Mouse (Mus musculus) CD8-positive naive resting alpha-beta T cell, adult 2 months (primary cell): ENCODE results near the gene Mpped2.

ENCODE experiments used
- DNase-seq, 2 experiments: peaks; one replicate each; pipeline ENCODE4 v3.0.0; 2022; ENCODE audit warnings: low read depth in 2 of 2, low spot score in 2 of 2

Gene Mpped2

DNA sequence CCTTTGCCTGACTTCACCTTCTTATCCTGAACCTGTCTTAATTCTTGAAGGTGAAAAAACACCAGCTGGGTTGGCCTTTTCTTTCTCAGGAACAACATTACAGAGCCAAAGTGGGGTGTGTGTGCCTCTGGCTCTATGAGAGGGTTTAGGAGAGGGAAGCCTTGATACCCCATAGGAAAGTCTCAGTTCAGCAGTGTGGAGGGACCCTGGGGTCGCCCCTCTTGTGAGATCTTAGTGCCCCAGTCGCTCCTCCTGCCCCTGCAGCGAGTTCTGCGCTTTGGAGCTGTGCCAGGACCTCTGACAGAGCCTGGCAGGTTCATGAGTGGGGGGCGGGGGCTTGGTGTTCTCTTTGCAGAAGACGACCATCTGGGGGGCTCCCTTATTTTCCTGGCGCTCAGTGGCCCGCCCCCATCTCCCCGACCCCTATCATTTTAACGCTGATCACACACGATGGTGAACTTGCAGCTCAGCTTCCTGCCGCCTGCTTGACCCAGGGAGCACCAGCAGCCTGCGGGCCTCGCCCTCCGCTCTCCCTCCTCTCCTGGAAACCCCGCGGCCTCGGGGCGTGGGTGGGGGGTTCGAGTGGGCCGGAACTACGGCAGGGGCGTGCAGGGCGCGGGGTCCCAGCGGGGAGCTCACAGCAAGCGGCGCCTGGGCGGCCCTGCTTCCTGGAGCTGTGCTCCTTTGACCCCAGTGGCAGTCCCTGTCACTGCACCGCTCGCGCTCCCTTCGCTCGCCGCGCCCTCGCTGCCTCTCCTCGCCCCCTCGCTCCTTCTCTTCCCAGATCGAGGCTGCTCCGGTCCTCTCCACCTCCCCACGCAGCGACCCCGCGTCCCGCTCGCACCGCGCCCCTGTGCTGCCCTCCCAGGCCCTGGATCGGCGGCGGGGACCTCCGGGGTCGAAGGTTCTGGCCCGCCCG, at the start of gene Mpped2:
Gene Mpped2 (plus strand): TSS at position 487 of the 919 bp plus-strand sequence.
- DNase-seq: no peak

DNA sequence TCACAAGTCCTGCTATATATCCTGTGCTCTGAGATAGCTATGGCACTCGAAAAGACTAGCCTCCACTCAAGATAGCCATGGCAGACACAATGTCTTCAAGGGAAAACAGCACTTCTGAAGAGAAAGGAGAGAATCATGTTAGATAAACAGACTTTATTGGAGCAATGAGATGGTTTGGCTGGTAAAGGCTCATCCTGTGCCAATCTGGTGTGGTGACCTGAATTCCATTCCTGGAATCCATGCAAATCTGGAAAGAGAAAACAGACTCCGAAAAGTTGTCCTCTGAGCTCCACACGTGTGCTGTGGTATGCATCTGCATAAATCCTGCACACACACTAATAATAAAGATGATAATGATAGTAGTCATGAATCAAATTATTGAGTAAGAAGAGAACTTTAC, 48.3 kb upstream of the Mpped2 start:
- DNase-seq: no peak

DNA sequence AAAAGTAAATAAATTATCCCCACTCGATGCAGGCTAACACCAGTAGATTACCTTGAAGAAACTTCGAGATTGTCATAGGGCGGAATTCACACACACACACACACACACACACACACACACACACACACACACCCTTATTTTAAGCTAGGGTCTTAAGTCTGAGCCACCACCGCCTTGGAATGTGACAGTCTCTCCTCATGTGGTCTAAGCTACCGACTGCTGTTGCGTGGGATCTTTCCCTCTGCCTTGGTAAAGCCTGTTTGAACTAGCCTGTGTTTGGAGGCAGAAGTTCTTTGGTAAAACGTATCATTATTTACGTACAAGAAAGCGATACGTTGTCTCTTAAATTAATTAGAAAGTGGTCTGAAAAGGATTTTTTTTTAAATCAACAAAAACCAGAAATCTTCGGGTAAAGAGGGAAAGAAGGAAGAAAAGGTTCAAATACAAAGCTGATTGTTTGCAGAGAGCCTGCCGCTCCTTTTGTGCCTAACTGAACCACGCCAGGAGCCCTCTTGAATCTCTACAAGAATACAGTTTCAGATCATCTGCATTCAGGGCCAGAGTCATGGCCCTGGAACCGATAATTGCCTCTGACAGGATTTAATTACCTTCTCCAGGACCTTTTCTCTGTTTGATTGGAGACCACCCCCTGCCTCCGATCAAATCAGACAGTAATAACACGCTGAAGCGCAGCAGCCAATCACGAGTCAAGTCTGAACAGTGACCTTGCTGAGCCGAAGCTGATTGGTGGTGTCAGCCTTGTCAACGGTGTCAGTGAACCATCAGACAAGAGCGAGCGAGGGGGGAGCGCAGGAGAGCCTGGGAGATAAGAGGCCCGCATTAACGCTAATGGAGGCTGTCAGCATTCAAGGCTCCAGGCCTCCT, 43.1 kb upstream of the Mpped2 start:
- no peak for DNase-seq

DNA sequence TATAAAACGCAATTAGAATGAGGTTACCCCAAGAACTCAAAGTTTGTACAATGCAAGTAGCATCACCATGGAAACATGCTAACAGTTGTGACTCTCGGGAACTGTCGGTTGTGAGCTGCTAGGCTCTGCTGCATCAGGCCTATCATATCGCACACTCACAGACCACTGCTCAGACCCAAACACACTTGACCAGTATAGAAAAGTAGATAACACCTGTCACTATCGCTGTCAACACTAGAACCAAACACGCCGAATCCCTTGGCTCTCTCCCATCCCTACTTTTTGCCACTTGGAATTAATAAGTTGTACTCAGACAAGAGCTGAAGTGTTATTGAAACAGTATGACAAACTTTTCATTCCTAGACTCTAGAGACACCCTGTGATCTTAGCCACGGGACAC, 40.9 kb upstream of the Mpped2 start:
- DNase-seq: no peak

DNA sequence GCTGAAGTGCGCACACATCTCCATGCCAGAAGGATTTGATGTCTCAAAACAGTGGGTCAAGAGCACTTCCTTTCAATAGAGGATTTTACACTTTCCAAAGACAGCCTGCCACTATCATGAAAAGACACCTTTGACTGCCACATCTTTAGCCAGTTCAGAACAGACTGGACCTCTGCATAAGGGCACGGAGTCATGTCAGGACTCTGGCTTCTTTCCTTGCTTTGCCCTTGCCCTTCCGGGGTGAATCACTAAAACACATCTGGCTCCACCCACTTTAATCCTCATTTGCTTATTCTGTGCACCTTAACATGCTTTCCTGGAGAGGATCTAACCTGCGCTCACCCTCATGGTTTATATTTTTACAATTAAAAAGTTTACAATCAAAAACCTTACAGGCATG, 40.3 kb upstream of the Mpped2 start:
- DNase-seq: no peak

DNA sequence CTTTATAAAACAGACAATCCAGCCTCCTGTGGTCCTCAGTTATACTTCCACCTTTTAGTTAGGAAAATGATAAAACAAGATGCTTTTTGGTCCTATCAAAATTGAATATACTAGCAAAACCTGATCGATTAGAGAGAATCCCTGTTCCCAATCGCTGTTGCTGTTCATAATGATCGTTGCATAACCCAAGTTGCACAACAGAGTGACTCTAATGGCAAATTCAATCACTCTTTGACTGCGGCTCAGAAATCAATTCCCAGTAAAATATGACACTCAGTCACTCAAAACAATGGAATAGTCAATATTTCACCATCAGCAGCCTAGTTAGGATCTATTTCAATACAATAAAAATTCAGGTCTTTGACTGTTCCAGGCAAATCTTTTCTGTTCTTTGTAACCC, 39.8 kb upstream of the Mpped2 start:
- no peak for DNase-seq

DNA sequence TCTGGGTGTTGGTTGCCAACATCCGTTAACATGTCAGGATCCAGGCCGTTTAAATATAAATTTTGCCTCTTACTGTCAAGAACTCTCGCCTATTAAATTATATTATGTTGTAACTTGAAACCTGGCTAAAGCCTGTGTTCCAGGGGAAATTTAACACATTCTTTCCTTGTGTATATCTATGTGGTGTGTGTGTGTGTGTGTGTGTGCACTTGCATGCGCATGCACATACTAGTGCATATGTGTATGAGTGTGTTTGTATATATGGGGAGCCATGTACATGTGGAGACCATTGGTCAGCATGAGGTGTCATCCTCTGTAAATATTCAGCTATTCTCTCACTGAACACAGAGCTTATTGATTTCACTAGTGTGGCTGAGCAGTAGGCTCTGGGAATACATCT, 37.8 kb upstream of the Mpped2 start:
- DNase-seq: no peak

DNA sequence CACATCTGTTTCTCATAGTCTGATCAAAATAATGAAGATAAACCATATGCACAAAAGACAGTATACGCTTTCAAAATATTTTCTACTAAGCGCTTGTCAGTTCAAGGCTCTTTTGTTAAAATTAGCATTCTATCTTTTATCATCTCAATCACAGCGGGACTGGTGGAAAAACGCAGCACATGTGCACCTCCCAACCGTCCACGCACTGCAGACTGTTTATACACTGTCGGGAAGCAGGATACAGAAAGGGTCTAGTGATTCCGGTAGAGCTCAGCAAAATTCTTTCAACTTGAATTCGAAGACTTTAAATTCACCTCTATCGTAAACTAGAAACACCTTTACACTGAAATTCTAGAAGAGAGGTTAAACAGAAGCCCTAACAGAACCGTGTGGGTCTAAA, 27.8 kb upstream of the Mpped2 start:
- DNase-seq: no peak

DNA sequence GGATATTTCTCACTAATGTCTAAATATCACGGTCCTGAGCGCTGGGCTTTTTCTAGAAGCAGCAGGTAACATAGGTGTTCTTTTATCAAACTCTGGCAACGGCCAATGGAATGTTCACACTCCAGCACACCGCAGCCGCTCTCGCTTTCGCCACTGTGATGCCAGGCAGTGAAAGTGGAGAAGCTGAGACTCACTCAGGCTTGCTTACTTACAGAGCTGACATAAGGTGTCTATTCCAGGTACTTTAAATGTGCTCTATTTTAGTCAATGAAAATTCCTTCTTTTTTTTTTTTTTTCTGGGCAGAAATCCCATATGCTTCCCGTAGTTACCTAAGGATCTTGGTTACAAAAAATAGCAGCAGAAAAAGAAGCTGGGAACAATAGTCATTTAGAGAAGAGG, 18.8 kb upstream of the Mpped2 start:
- no peak for DNase-seq

DNA sequence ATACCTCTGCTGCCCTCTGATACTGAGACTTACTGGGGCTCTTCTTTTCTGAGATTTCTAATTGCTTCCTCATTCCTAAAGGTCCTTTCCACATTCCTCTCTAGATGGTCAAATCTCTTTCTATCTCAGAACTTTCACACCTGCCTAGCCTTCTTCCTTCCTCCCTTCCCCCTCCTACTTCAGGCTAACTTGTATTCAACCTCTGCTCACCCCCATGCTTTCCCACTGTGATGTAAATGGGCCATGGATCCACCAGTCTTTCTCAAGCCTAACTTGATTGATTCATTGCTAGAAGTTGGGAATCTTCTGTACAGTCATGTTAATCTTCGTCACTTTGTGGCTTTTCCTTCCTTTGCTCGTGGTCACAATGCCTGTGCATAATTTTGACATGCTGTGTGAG, 15.6 kb upstream of the Mpped2 start:
- DNase-seq: no peak

DNA sequence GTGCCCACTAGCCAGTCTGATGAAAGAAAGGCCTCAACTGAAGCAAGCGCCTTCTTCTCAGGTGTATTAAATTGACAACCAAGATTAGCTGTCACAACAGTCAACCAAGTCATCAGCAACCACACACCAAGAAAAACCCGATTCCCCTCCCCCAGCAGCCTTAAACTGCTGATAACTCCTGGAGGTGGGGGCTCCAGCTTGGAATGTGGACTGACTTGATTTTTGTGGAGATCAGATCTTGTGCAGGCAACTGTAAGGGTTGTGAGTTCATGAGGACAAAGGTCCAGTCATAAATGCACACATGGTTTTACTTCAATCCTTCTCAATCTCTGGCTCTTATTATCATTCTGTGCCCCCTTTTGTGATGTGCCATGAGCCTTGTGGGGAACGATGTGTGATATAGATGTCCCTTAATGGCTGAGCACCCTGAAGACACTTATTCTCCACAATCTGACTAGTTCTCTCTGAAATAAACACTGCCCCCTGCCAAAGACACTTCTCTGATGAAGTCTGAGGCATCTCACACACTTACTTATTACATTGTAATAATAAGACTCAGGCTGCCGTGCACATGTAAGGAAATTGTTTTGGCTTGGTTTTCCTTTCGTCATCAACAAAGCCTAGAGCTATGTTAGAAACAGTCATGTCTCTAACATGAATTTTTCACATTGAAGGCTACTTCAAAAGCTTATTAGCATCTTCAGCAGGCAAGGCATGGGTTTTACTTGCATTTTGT, 13.2 kb upstream of the Mpped2 start:
- DNase-seq: no peak

DNA sequence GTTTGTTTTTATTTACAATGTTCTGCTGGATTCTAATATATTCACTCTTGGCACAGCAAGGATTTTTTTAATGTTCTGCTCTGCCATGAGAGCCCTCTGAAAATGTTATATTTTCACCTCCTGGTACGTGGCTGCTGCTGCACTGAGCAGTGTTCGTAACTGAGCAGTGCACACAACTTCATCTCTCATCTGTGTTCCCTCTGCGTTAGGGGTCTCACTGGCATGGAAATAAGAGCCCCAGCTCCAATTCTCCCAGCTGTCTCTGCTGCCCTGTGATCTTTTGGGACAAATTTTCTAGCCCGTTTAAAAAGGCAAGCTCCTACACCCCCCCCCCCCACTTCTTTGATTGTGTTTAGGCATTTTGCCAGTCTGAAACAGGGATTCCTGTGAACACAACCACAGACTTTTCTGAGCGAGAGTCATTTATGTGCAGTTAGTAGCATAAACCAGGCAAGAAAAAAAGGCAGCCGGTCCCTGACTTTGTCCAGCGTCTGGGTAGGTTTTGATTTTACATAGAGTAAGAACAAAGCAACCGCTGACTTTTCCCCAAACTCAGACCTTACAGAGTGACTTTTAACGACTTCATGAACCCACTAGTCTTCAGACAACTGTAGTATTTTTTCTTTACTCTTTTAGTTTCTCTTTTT, 9.8 kb upstream of the Mpped2 start:
- DNase-seq: no peak

DNA sequence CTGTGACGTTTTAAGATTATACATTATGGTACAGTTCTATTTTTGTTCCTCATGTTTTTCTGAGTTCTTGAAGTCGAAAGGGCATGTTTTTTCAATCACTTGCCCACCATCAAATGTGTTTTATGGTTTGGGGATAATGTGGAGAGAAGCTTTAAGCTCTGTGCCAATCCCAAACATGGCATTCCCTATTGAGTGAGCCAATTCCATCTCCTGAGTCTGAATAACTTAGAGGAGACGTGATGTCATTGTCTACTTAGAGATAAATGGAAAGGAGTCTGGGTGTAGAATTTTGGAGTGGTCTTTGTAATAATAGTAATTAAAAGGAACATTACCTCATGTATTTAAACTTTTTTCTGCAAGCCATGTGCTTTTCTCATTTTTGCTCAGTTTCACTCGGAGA, 9.2 kb upstream of the Mpped2 start:
- DNase-seq: no peak

DNA sequence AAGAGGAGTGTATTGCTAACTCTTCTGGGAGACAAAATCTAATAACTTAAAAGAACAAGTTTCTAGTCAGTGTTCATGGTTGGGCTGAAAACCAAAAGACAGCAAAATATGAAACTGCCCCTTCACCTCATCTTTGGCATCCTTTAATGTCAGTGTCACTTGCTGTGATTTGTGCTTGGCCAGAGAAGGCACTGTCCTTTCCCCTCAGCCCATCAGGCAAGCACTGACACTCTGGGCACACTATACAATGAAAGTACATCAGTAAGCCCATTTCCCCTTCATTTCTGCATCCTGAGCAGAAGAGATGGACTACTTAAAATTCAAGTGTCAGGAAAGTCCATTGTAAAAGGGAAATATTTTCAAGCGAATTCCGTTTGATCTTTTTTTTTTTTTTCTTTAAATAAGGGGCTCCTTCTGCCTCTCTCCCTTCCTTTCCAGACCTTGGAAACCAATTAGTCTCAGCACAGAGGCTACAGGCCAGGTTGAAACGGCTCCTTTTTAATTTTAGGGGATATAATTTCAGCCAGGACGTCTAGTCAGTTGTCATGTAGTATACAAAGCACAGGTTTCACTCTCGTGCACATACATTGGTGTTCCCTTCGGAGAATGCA, 1.2 kb upstream of the Mpped2 start:
- no peak for DNase-seq

DNA sequence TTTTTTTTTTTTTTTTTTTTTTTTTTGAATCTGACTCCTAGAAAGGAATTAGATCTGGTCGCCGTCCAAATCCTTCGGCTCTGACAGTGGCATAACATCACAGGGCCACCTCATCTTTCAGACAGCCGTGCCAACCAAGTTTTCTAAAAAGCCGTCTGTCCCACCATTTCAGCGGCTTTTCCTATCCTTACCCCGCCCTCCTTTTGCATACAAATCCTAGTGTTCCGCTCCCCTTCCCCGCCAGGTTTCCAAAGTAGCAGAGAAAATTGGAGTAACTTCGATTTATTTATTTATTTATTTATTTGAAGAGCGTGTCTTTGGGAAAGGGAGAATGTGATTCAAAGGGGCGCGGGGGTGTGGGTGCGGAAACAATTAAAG, 675 bp upstream of the Mpped2 start:
- DNase-seq: no peak

DNA sequence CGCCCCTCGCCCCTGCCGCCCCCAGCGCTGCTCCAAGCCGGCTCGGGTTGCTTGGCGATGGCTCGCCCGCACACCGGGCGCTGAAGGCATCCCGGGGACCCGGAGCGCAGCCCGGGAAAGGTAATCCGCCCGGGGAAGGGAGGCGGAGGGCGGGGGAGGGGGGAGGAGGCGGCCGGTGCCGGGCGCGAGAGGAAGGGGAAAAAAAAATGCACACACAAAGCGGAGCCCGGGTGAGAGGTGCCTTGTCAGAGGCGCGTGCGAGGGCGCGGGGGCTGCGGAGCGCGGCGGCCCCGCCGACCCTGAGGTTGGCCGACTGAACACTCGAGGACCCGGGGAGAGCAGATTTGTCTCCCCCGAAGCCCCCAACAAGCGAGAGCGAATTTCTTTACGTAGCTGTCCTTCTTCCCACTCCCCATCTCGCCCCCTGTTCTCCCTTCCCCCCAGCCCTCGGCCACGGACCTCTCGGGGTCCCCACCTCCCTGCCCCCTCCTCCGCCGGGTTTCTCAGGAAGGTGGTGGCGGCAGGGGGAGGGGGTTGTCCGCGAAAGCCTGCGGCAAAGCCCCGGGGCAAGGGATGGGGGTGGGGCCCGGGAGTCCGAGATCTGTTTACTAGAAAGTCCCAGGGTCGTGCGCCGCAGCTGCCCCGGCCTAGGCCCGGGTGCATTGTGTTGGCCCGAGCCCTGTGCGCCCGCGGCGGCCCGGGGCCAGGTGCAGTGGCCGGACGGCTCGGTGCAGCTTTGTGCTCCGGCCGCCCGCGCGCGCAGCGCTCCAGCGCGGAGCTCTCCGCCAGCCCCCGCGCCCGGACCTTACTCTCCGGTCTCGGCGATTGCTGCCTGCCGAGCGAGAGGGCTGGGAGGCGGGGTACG, 865 bp downstream of the Mpped2 start:
- no peak for DNase-seq

DNA sequence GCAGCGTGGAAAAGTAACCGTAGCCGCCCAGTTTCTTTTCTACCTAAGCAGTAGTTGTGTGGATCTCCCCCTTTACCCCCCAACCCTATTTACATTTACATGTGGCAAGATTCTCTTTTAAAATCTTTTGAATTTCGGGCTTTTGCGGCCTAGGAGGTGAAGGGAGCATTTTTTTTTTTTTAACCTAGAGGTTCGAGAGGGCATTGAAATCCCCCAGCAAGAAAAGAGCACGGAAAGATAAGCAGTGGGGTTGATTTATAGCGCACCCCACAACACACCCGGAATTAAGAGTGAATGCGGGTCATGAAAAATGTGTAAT, 1.5 kb downstream of the Mpped2 start:
- no peak for DNase-seq

DNA sequence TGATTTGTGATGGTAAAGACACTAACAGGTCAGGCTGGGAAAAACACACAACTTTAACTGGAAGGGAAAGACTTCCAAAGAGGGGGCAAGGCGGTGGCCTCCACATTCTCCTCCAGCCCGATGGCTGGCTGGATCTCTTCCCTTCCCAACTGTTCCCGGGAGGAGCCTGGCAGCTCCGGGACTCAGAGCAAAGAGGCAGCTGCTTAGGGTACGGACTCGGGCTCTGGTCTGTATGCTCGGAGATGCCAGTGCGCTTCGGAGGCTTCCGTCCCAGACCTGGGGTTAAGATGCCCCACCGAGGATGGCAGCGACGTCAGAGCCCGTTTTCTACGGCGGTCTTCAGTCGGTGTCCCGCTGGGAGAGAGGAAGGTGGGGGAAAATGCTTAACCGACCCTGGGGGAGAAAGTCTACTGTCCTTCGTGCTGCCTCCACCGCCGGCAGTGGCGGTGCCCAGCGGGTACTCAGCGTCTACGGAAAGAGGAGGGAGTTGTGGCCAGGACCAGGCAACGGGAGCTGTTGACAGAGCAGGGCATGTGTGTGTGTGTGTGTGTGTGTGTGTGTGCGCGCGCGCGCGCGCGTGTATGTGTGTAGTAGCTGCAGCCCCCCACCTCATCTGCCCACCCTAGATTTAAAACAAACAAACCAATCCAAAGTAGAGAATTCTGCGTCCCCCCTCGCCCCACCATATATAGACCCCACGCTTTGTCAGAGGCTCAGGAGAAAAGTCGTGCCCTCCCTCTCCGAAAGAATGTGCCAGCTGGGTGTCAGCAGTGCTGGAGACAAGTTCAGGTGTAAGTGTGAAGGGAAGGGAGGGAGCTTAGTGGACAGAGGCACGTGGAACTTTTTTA, 2.0 kb downstream of the Mpped2 start:
- DNase-seq: no peak

DNA sequence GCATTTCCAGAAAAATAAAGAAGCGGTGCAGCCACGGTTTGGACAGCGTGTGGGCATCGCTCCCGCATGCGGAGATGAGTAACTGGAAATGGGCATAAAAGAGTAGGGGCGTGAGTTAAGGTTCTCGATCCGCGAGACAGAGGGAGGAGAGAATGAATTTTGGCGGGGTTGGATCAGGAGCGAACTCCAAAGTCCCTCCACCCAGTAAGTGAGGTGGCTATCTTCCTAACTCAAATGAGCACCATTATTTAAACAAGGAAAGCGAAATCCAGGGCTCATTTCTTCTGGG, 2.6 kb downstream of the Mpped2 start:
- no peak for DNase-seq
